Mouse (Mus musculus) stomach, embryonic 14.5 days (tissue): ENCODE measurements around the gene Gpr162. TPM values are rescaled to one million over a fixed set of nuclear protein-coding genes. Genes with fewer than 3 reads are reported as not detected.

Source experiments
- ATAC-seq: fragments of 200-750 bp; cut with Nextera tagmentation; 2 replicates; pipeline ENCODE4 v1.8.0; 2017; ENCODE audit warnings: low read depth, moderate TSS enrichment; ENCODE audit not compliant: insufficient number of reproducible peaks, insufficient read depth, low FRiP score
- H3K27ac ChIP-seq: fragments of 300-500 bp; sonication (generic); 2 replicates; pipeline ENCODE4 v1.5.1; 2014; ENCODE audit warnings: mild to moderate bottlenecking, low read length, moderate library complexity, mixed read lengths
- H3K27me3 ChIP-seq: fragments of 300-500 bp; sonication (generic); 2 replicates; pipeline ENCODE4 v1.6.1; 2014; ENCODE audit warnings: low read length, control low read depth, mixed read lengths; ENCODE audit not compliant: control insufficient read depth, insufficient read depth
- H3K36me3 ChIP-seq: fragments of 300-500 bp; sonication (generic); 2 replicates; pipeline ENCODE4 v1.6.1; 2014; ENCODE audit warnings: mild to moderate bottlenecking, control low read depth, low read length, moderate library complexity, mixed read lengths; ENCODE audit not compliant: control insufficient read depth, insufficient read depth
- H3K4me1 ChIP-seq: fragments of 300-500 bp; sonication (generic); 2 replicates; pipeline ENCODE4 v1.6.1; 2014; ENCODE audit warnings: low read length, control low read depth, mixed read lengths; ENCODE audit not compliant: control insufficient read depth, insufficient read depth
- H3K4me2 ChIP-seq: fragments of 300-500 bp; sonication (generic); replicated peaks from 2 replicates; pipeline ENCODE4 v1.6.1; 2014; ENCODE audit warnings: low read depth, low read length, control low read depth
- H3K4me3 ChIP-seq: fragments of 300-500 bp; sonication (generic); 2 replicates; pipeline ENCODE4 v1.5.1; 2014; ENCODE audit warnings: low read depth, low read length, control low read depth
- H3K9ac ChIP-seq: fragments of 300-500 bp; sonication (generic); replicated peaks from 2 replicates; pipeline ENCODE4 v1.6.1; 2014; ENCODE audit warnings: low read depth, mild to moderate bottlenecking, control low read depth, low read length, moderate library complexity, mixed read lengths
- H3K9me3 ChIP-seq: fragments of 300-500 bp; sonication (generic); 2 replicates; pipeline ENCODE4 v1.6.1; 2016; ENCODE audit warnings: low read depth, low read length, control low read depth; ENCODE audit not compliant: control insufficient read depth
- WGBS: fragments of 180-500 bp; shearing (Covaris S2); extraction: QIAGEN DNeasy Blood & Tissue Kit; methylation state at CpG from one replicate; pipeline ENCODE4 v1.1.7; 2014; 5-methylcytosine and 5-hydroxymethylcytosine counted together
- polyA plus RNA-seq: library from polyadenylated mRNA; unstranded; fragments of >200 nt; fragmentation: Nextera tagmentation; extraction: Ambion mirVana; gene quantifications from 2 replicates; pipeline ENCODE4 v1.2.1, GENCODE M21; 2014

Gene Gpr162
- polyA plus RNA-seq, 1 experiment from 2014 or later = 0.91 TPM

- H3K9ac ChIP-seq = peak overlapping the region; percentile 36
- peaks cover 6% of the 10 kb centered on the region; the same call in 1 of the 2 replicates for H3K4me1 ChIP-seq
- no peak for ATAC-seq
- H3K4me3 ChIP-seq = peak overlapping the region; percentile 69
- no peaks in the 10 kb centered on the region for H3K9me3 ChIP-seq
- 25% methylated on average over 10 of the region's 10 CpGs for WGBS
- H3K4me2 ChIP-seq = peak overlapping the region; percentile 81
- H3K36me3 ChIP-seq = peaks cover 39% of the 10 kb centered on the region
- H3K27me3 ChIP-seq = no peaks in the 10 kb centered on the region
- H3K27ac ChIP-seq = peak overlapping the region; percentile 35; the same call in 1 of the 2 replicates
Observed at GRCm38 (mm10) chr6:124828101-124828592, 35.6 kb downstream of the Gpr162 start.

- H3K4me3 ChIP-seq = no peak overlapping the region
- no peaks in the 10 kb centered on the region for H3K27me3 ChIP-seq
- no peaks in the 10 kb centered on the region for H3K4me1 ChIP-seq
- WGBS = 96% methylated on average over 4 of the region's 4 CpGs
- peaks cover 93% of the 10 kb centered on the region for H3K36me3 ChIP-seq
- H3K9ac ChIP-seq = no peak overlapping the region
- H3K4me2 ChIP-seq = no peak overlapping the region
- H3K27ac ChIP-seq = no peak overlapping the region
- no peaks in the 10 kb centered on the region for H3K9me3 ChIP-seq
- no peak for ATAC-seq
Observed at GRCm38 (mm10) chr6:124822049-124822448, 41.7 kb downstream of the Gpr162 start.

- H3K4me3 ChIP-seq = no peak overlapping the region
- peaks cover 95% of the 10 kb centered on the region for H3K36me3 ChIP-seq
- no peaks in the 10 kb centered on the region for H3K27me3 ChIP-seq
- H3K4me1 ChIP-seq = no peaks in the 10 kb centered on the region
- ATAC-seq = no peak
- H3K27ac ChIP-seq = no peak overlapping the region
- WGBS = 92% methylated on average over 5 of the region's 5 CpGs
- H3K4me2 ChIP-seq = no peak overlapping the region
- no peaks in the 10 kb centered on the region for H3K9me3 ChIP-seq
- H3K9ac ChIP-seq = no peak overlapping the region
Observed at GRCm38 (mm10) chr6:124820891-124821290, 42.9 kb downstream of the Gpr162 start.

- no peak overlapping the region for H3K4me2 ChIP-seq
- ATAC-seq = no peak
- H3K36me3 ChIP-seq = peaks cover 71% of the 10 kb centered on the region
- no peak overlapping the region for H3K4me3 ChIP-seq
- no peak overlapping the region for H3K9ac ChIP-seq
- H3K27me3 ChIP-seq = no peaks in the 10 kb centered on the region
- peaks cover 10% of the 10 kb centered on the region for H3K4me1 ChIP-seq
- no peaks in the 10 kb centered on the region for H3K9me3 ChIP-seq
- WGBS = 90% methylated on average over 8 of the region's 8 CpGs
- no peak overlapping the region for H3K27ac ChIP-seq
Observed at GRCm38 (mm10) chr6:124817971-124818370, 45.8 kb downstream of the Gpr162 start.

- Histone ChIP-seq H3K4me3 (no peak overlapping the region), H3K9me3 (no peaks in the 10 kb centered on the region), H3K36me3 (peaks cover 67% of the 10 kb centered on the region), H3K4me2 (no peak overlapping the region), H3K27me3 (no peaks in the 10 kb centered on the region), H3K9ac (no peak overlapping the region), H3K27ac (no peak overlapping the region), H3K4me1 (peaks cover 12% of the 10 kb centered on the region)
- no peak for ATAC-seq
- WGBS = 97% methylated on average over 8 of the region's 8 CpGs
Observed at GRCm38 (mm10) chr6:124817563-124817962, 46.2 kb downstream of the Gpr162 start.

GRCm38 (mm10) chr6:124817125-124817524 is 46.7 kb downstream of the Gpr162 start:
- ATAC-seq = no peak
- Histone ChIP-seq H3K4me3 (no peak overlapping the region), H3K4me2 (no peak overlapping the region), H3K27me3 (no peaks in the 10 kb centered on the region), H3K27ac (no peak overlapping the region), H3K9me3 (no peaks in the 10 kb centered on the region), H3K36me3 (peaks cover 66% of the 10 kb centered on the region), H3K9ac (no peak overlapping the region), H3K4me1 (peaks cover 17% of the 10 kb centered on the region)
- WGBS = 96% methylated on average over 11 of the region's 11 CpGs

- no peak overlapping the region for H3K4me3 ChIP-seq
- 69% methylated on average over 4 of the region's 4 CpGs for WGBS
- H3K9me3 ChIP-seq = no peaks in the 10 kb centered on the region
- H3K4me2 ChIP-seq = no peak overlapping the region
- H3K27ac ChIP-seq = no peak overlapping the region
- no peak for ATAC-seq
- H3K27me3 ChIP-seq = no peaks in the 10 kb centered on the region
- peaks cover 17% of the 10 kb centered on the region for H3K4me1 ChIP-seq
- H3K9ac ChIP-seq = no peak overlapping the region
- H3K36me3 ChIP-seq = peaks cover 66% of the 10 kb centered on the region
Observed at GRCm38 (mm10) chr6:124816611-124817010, 47.2 kb downstream of the Gpr162 start.

- 67% methylated on average over 9 of the region's 9 CpGs for WGBS
- Histone ChIP-seq H3K4me1 (peaks cover 17% of the 10 kb centered on the region), H3K4me3 (no peak overlapping the region), H3K4me2 (peak overlapping the region; percentile 89; the same call in 1 of the 2 replicates), H3K27me3 (no peaks in the 10 kb centered on the region), H3K27ac (0 out of 2 replicates have a peak overlapping the region, but pooled peaks have one; percentile 15), H3K9ac (no peak overlapping the region), H3K36me3 (peaks cover 62% of the 10 kb centered on the region), H3K9me3 (no peaks in the 10 kb centered on the region)
- ATAC-seq = no peak
Observed at GRCm38 (mm10) chr6:124814858-124815774, 48.7 kb downstream of the Gpr162 start.
